Mouse (Mus musculus) left cerebral cortex, postnatal 4 days (tissue): Measurements from ENCODE around the gene Acpp. TPM values are rescaled to one million over a fixed set of nuclear protein-coding genes. Genes with fewer than 3 reads are reported as not detected.

Experiments used
- DNase-seq: peaks from one replicate; pipeline ENCODE4 v3.0.0-alpha.2; 2022
- intact Hi-C: fragments of 180-260 bp; cut with DNase I; formaldehyde crosslinking; loops from one replicate; pipeline ENCODE4 v1.15.1; 2025
- total RNA-seq, 2 experiments: library from RNA; stranded (reverse); gene quantifications; 2 replicates each; pipeline ENCODE4 v1.2.3; 2021

Gene Acpp
- total RNA-seq, 2 experiments from 2014 or later: 0.64 to 0.70 TPM

DNA sequence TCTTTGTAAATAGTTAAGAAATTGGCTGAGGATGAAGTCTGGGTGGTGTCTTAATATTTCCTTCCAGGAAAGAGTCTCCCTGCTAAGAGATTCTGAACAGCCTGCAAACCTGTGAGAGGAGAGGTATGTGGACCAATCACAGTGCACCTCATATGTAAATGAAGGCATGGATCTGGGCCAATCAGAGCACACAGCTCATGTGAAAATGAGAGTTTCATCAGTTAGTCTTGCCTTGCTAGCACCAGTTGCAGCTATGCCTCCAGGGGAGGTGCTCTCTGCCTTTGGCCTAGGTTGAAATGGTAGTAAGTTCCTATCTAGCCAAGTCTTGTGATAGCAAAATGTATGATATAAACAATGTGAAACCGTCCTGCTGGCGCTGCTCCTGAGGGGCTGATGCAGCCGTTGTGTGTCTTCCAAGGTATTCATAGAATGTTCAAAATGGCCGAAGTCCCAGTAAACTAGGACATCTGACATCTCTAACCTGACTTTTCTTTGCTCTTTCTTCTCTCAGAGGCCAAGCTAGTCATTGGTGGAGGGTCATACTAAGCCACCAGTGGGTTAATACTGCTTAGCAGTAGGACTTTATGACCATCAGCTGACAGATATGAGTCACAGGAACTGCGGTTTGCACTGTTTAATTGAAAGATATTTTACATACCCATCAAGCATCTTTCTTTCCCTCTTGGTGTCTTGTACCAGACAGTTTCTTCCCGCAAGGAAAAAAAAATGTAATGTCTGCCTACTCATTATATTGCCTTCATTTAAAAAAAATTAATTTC is 32.0 kb downstream of the Acpp start:
- no peak for DNase-seq
- intact Hi-C loops: no loop called here

DNA sequence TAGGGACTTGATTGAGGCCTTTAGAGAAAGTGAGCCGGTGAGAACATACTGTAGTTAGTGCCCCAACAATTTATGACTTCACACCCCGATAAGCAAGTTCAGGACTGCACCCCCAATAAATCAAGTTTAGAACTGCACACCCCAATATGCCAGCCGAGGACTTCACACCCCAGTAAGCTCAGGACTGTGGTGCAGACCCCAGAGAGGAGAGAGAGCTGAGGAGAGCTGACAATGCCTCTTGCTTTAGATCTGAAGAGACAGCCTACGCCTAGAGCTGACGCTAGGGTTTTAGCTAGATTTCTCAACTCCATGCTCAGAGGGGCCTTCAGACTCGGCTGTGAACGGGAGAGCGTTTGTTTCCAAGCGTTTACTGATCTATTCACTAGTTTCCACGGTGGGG is 32.7 kb downstream of the Acpp start:
- intact Hi-C loops: no loop called here
- DNase-seq: no peak

DNA sequence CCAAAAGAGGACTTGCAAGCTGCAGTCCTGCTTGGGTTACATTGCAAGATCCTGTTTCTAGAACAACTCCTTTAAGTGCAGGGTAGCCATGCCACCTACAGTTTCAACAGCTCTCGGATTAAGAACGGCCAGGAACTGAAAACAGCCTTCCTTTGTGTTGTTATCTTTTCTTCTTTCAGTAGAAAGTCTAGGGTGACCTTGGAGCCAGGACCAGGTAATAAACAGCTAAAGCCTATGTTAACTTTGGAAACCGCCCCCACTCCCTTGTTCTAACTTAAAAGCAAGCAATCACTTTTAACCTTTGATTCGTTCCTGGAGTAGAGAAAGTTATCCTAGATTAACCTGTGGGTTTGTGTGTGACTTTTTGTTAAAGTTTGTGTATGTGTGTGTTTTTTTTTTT is 33.2 kb downstream of the Acpp start:
- intact Hi-C loops: no loop called here
- DNase-seq: no peak

DNA sequence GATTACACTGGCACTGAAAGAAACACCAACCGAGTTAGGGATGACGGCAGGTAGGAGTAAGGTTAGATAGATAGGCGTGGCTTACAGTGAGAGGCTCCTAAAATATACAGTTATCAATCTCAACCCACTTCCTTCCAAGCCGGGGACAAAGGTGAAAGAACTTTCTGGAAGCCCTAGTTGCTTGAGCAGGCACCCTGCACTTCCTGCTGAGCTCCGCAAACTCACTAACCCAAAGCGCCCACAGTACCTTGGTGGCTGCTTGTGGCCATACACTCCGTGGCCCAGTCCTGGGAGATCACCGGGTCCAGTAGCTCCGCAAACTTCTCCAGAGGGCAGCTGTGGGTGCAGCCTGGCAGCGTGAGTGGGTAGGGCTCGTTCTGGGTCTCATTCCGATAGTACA is 37.0 kb downstream of the Acpp start:
- intact Hi-C loops: no loop called here
- DNase-seq: no peak

DNA sequence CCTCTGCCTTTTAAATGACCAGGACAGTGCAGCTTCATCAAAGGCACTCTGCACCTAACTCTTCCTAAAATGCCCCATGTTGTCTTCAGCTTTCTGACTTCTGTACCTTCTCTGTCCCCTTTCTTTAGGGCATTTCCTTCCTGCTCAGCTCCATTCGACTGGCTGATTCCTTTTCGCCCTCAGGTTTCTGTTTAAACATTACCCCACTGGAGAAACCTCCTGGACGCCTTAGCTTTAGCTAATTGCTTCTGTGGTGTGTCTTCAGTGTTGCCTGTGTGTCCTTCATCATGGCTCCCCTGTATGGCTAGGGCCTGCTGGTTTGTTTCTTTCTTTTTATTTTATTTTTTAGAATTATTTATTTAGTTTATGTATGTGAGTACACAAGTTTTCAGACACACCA is 40.5 kb downstream of the Acpp start:
- no peak for DNase-seq
- intact Hi-C loops: no loop called here

DNA sequence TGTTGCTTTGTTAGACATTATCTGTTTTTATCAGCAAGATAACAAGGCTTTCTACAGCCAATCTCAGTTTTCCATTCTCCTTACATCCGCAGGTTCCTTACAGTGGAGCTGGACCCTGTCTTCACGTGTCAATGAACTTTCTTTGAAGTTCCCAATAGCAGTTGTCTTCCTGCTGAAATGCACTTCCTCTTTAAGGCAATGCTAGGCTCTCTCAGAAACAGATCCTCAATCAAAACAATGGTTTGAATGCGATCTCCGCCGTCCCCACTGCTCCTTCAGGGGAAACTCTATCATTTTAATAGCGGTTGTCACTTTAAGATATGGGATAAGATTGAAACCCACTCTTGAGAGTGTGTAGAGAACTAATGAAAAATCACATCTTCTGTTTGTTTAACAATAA is 52.6 kb downstream of the Acpp start:
- DNase-seq: no peak
- intact Hi-C loops: loop anchor here (10.0 kb wide), 1 partner anchor 90 kb away; no protein-coding TSS in a partner anchor

DNA sequence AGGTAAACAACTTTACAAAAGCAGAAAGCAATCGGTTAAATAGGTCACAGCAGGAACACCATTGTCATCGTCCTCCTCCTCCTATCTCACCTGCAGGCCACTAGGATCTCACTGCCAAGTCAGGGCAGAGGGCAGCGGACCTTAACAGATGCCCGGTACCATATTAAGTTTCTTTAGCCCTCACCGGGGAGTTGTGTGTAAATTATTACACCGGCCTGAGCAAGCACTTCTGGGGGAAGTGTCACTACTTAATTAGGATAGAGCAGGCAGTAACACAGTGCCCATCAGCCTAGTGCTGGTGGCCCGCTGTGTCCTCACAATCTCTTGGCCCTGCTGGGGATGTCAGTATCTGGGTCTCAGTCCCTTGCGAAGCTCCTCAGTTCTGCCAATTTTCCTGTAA is 55.0 kb downstream of the Acpp start:
- intact Hi-C loops: loop anchor here (10.0 kb wide), 1 partner anchor 92 kb away; no protein-coding TSS in a partner anchor
- no peak for DNase-seq

DNA sequence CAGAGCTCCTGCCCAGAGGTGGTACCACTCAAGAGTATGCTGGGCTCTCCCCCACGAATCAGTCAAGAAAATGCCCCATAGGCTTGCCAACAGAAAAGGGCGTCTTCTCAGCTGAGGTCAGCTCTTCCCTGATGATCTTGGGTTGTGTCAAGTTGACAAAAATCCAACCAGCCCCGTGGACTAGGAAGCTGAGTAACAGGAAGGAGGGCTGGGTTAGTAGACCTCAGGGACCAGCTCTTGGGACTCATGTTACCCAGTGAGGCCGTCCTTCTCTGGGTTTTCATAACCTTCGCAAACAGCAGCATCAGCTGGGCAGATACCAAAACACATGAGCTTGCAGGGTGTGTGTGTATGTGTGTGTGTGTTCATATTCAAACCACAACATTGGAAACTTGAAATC is 55.8 kb downstream of the Acpp start:
- no peak for DNase-seq
- intact Hi-C loops: loop anchor here (10.0 kb wide), 1 partner anchor 93 kb away; no protein-coding TSS in a partner anchor

DNA sequence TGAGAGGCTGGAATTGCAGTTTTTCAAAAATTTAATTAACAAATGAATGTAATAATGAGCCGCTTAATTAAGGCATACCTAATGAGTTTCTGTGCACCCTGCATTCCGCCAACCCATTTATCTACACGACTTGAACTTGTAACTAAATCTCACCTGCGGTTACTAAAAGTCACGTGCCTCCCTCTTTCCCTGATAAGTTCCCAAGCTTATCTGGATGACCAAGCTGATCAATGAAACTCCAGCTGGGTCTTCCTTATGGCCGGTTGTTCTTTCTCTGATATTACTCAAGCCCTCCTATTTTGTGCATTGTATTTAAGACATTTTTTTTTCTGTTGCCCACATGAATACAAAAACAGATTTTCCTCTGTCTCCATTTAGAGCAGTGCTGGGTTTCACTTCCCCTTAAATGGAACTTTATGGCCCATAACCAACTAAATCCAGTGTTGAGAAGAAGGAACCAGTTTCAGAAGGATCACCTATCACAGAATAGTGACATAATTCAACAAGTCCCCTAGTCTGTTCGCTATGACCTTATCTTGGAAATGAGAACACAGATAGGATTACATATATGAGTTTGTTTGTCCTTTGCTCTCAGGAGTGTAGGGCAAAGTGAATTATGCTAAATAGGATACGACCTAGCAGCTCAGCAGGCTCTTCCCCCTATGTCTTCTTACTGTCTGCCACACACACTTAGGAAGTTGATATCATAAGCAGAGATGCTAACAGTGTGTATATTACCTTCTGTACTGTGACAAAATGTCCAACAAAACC is 56.6 kb downstream of the Acpp start:
- intact Hi-C loops: loop anchor here (10.0 kb wide), 1 partner anchor 94 kb away; no protein-coding TSS in a partner anchor
- DNase-seq: no peak

DNA sequence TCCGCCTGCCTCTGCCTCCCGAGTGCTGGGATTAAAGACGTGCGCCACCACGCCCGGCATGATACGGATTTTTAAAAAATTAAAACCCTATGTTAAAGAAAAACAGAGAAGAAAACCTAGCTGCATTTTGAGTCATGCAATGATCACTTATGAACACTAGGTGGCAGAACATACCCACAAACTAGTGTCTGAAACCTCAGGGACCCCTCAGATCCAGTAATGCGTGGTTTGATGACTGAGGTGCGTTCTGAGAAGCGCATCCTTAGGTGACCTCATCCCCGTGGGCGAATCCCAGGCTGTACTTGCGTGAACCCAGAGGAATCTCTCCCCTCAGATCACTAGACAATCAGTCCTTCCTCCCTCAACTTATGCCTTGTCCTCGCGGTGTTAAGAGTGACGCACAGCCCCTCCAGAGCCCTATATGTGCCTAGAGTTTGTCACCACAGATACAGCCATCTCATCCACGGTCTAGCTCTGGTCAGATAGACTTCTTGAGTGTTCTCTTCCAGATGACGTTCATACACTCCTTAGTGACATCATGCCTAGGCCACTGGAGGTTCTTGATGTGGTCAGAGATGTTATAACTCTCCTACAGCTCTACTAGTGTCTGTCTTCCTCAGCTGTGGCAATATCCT is 59.9 kb downstream of the Acpp start:
- no peak for DNase-seq
- intact Hi-C loops: no loop called here

DNA sequence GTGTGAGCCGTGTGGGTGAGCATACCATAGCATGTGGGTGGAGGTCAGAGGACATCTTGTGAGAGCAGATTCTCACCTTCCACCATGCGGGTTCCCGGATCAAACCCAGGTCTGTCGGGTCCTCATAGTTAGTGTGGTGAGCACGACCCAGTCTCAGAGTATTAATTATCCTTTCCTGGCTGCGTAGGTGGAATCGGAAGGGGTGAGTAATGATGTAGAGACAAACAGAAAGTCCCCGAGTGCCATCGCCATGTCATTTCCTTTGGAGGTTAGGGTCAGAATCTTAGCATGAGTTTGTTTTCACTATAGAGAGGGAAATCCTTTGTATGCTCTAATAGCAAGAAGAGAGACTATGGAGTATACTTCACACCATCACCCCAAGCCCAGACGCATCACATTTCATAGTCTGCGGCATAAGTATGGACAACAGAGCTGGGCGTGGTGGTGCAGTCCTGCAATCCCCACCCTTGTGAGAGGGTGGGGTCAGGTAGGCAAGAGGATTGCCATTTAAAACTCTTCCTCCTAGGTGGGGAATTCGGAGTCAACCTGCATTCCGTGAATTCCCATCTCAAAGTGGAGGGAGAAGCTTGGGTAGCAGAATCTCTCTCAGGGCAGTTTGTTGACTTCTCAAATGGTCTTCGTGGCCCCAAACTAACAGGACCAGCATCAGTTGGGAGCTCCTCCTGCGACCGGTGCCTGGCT is 62.3 kb downstream of the Acpp start:
- intact Hi-C loops: no loop called here
- no peak for DNase-seq

DNA sequence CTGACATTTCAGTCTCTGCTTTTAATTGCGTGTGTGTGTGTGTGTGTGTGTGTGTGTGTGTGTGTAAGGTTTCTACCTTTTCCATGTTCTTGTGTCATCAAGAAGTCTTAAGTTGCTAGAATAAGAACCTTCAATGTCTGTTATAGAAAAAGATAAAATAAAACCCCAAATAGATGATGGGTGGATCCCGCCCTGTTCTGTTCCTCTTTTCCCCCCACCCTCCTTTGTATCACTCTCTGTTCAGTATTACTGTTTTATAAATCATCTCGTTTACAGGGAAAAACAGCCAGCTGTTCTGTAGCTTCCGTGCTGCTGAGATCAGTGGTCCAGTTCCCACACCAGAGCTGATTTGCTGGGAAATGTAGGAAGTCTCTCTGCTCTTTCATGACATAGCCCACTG is 65.5 kb downstream of the Acpp start:
- DNase-seq: no peak
- intact Hi-C loops: no loop called here

DNA sequence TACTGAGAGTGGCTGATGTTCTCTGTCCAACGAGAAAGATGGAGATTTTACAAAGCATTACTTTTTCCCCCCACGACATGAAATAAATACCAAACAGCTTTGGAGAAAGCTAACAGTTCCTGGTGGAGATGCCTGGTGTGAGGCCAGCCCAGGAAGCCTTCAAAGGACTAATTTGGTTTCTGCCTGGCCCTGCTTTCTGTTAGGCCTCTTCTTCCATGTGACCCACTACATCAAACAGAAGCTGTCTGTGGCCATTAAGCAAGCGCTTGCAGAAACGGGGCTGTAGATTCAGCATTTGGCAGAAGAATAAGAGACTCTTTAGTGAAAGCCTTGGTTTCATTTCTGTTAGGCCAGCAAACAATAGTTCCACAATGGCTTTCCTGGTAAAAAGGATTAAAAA is 65.9 kb downstream of the Acpp start:
- intact Hi-C loops: no loop called here
- no peak for DNase-seq

DNA sequence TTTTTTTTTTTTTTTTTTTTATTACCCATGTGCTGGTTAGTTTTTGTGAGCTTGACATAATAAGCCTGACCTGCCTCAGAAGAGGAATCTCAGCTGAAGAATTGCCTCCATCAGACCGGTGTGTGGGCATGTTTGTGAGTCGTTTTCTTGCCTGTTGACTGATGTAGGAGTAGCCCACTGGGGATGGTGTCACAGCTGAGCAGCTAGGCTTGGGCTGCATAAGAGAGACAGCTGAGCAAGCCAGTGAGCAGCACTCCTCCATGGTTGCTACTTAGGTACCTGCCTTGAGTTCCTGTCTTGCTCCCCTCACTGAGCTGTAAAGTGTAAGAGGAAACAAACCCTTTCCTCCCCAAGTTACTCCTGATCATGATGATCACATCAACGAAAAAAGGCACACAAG is 67.6 kb downstream of the Acpp start:
- intact Hi-C loops: no loop called here
- DNase-seq: no peak

DNA sequence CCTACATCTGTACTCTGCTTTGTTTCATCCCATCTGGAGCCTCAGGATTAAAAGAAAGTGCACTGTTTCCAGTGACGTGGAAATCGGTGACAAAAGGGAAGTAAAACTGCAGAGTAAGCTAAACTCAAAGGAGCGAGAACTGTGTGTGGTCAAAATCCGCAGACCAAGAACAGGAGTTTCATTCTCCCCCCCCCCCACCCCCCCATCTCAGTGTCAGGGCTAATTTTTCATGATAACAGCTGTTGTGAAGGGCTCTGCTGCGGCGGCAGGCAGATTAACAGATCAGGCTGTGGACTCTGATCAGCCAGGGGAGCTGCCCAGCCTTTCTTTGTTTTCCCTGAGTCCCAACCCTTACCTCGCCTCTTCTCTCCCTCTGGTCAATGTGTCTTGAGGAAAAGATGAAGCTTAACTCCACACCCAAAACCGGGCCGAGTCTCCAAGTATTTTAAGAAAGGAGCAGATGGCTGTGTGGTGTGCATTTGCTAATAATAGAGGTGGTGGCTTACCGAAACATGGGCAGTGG is 68.1 kb downstream of the Acpp start:
- DNase-seq: no peak
- intact Hi-C loops: no loop called here

DNA sequence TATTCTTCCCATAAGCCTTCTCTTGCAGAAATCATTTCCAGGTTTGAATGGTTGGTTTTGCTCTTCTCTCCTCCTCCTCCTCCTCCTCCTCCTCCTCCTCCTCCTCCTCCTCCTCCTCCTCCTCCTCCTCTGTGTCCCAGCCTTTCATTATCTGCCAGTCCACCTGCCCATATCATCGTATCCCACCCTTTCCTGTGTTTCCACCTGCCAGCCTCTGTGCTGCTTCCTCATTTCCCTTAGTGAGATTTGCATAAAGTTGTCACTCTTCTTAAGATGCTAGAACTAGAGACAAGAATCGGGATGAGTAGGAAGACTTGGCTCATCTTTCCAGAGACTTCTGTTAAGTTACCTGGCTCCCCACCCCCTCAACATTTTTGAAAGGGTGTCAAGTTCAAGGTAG is 73.0 kb downstream of the Acpp start:
- intact Hi-C loops: no loop called here
- DNase-seq: no peak

DNA sequence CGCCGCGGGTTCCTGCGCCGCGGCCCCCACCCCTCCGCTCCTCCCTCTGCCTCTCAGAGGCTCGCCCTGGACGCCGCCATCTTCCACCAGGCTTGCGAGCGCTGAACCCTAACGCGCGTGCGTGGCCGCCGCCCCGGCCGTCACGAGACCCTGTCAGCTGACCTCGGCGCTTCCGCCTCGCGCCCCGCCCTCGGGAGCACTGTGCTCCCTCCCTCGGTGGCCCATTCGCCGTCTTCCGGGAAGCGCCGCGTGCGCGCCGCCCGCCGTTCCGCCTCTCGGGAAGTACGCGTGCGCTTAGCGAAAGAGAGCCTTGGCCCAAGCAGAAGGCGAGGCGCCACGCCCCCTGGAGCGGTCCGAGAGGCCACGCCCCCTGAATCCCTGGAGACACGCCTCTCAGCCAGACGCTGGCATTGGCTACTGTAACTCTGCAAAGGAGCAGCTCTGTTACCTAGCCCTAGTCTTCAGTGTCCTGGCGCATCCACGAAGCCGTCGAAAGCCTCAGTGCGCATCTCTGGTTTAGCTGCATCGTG is 74.7 kb downstream of the Acpp start, which contains the start of gene Dnajc13:
Gene Dnajc13 (minus strand): TSS at position 108 of the 530 bp plus-strand sequence.
- intact Hi-C loops: no loop called here
- DNase-seq: peak; percentile 98

DNA sequence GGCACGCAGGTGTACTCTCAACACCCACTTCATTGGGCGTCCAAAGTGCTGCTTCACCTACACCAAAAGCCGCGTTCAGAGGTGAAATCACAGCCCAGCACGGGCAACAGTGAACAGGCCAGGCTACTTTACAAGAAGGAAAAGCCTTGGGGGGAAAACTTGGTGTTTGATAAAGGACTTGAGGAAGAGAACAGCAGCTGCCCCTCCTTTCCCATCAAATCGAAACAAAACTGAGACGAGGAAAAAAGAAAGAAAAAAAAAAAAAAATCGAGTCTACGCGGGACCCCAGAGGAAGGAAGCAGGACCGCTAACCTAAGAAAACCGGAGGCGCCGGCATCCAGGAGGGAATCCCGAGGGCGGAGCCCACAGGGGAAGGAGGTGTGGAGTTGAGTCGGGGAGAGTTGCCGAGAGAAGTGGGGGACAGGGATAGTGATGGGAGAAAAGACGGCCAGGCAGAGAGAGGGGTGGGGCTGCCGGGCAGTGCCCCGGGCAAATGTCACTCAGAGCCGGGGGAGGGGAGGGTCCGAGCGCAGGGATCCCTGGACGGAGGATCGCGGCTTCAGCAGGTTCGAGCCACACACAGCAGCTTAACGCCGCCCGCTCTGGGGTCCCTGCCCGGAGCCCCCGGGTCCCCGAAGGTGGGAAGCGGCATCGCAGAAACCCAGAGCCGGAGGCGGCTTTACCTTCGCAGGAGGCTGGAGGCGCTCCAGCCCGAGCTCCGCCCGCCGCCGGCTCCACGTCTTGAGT is 75.4 kb downstream of the Acpp start:
- intact Hi-C loops: no loop called here
- peak; percentile 54 for DNase-seq

DNA sequence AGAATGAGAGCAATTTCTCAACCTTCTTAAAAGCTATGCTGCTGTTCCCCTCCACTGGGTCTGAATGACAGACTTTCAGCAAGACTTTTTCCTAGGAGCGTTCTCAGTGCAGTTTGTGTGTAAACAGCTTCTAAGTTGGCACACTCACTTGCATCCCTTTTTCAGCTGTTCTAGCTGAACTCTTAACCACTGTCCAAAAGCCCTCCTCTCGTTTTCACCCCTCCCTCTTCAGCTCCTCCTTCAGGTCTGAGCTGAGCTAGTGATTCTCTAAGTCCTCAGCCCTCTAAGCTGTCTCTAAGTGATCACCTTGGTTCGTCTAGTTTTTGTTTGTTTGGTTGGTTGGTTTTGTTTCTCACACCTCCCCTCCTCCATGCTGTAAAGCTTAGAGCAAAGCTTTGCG is 77.2 kb downstream of the Acpp start:
- intact Hi-C loops: no loop called here
- DNase-seq: no peak

DNA sequence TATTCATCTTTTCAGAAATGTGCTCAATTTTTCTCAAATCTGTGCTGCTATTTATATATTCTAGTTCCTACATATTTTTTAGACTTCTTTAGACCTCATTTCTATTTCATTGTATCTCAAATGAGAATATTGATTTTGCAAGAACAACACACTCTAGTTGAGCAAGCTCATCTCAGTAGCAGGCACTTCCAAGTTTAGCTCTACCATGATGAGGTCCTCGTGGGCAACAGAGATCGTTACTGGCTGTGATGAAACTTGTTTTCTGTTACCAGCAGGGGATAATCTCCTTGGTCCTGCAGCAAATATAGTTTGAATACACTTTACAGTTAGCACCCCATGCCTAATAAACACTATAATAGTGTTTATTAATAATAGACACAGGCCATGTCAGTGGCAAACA is 81.5 kb downstream of the Acpp start:
- DNase-seq: no peak
- intact Hi-C loops: no loop called here
